Mouse (Mus musculus) sigmoid colon, adult 10 weeks (tissue): ENCODE measurements around the gene Mup19. TPM values are rescaled to one million over a fixed set of nuclear protein-coding genes. Genes with fewer than 3 reads are reported as not detected.

Experiments
- polyA plus RNA-seq: library from polyadenylated mRNA; stranded (reverse); fragments of 350-450 nt; fragmentation: Illumina TruSeq; extraction: RNeasy Lipid Tissue Mini Kit (QIAGEN cat#74804); gene quantifications from one replicate; pipeline ENCODE4 v1.2.3, GENCODE M21; 2014; ENCODE audit warnings: low read depth, low replicate concordance

The Mup19 gene
- not detected for polyA plus RNA-seq

DNA sequence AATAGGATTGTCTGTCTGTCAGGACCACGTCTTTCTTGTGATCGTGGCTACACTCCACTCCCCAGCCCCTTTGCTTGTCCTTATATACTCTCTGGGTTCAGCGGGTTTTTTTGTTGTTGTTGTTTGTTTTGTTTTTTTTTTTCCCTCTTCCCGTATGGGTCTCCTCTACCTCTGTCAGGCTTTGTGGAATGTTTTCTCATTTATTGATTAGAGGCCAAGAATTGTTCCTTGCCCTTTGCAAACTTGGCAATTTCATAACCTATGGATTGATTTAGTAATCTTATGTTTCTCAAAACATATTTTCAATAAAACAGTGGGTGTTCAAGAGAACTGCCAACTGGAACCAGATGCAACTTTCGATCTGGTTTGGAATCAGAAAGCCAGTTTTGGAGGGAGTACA lies at the start of gene Mup19:
Gene Mup19 (minus strand): TSS at position 101 of the 400 bp plus-strand sequence.

Other genes with a start within 250 kb of the Mup19 start
- not detected for gene Mup17, start 186.4 kb downstream of the Mup19 start, polyA plus RNA-seq
- not detected for gene Mup18, start 108.1 kb downstream of the Mup19 start, polyA plus RNA-seq
- gene Mup5, start 53.0 kb upstream of the Mup19 start, polyA plus RNA-seq = not detected